Mouse (Mus musculus) forebrain, embryonic 12.5 days (tissue): ENCODE measurements at regions not wholly inside any gene's neighbourhood (a gene's known extent, or its start where the extent isn't known, plus 50 kb on each side); places are given as distances from the start of the nearest gene placed in this dataset.
"Not testable (repeated sequence)": the region's sequence is repeated elsewhere in the genome, so short reads cannot be mapped to it uniquely, and the experiment has no call there.

Experiments
- ATAC-seq: fragments of 200-750 bp; cut with Nextera tagmentation; 2 replicates; pipeline ENCODE4 v1.8.0; 2017; ENCODE audit warnings: moderate TSS enrichment; ENCODE audit not compliant: low FRiP score
- H3K27ac ChIP-seq: fragments of 300-500 bp; sonication (generic); 2 replicates; pipeline ENCODE4 v1.5.1; 2016; ENCODE audit warnings: mild to moderate bottlenecking
- H3K27me3 ChIP-seq: fragments of 300-500 bp; sonication (generic); 2 replicates; pipeline ENCODE4 v1.6.1; 2016; ENCODE audit warnings: mild to moderate bottlenecking
- H3K36me3 ChIP-seq: fragments of 300-500 bp; sonication (generic); replicated peaks from 2 replicates; pipeline ENCODE4 v1.6.1; 2016; ENCODE audit warnings: mild to moderate bottlenecking
- H3K4me1 ChIP-seq: fragments of 300-500 bp; sonication (generic); 2 replicates; pipeline ENCODE4 v1.6.1; 2016
- H3K4me2 ChIP-seq: fragments of 300-500 bp; sonication (generic); 2 replicates; pipeline ENCODE4 v1.6.1; 2016; ENCODE audit warnings: mild to moderate bottlenecking, moderate library complexity
- H3K4me3 ChIP-seq: fragments of 300-500 bp; sonication (generic); replicated peaks from 2 replicates; pipeline ENCODE4 v1.5.1; 2016; ENCODE audit warnings: mild to moderate bottlenecking
- H3K9ac ChIP-seq: fragments of 300-500 bp; sonication (generic); 2 replicates; pipeline ENCODE4 v1.6.1; 2016; ENCODE audit warnings: mild to moderate bottlenecking
- H3K9me3 ChIP-seq: fragments of 300-500 bp; sonication (generic); 2 replicates; pipeline ENCODE4 v1.6.1; 2016
- WGBS: fragments of 180-500 bp; shearing (Covaris S2); methylation state at CpG from one replicate; pipeline ENCODE4 v1.1.7; 2016; 5-methylcytosine and 5-hydroxymethylcytosine counted together

- no peaks in the 10 kb centered on the region for H3K27me3 ChIP-seq
- no peak for ATAC-seq
- no peaks in the 10 kb centered on the region for H3K4me1 ChIP-seq
- no peaks in the 10 kb centered on the region for H3K9me3 ChIP-seq
- no peak overlapping the region for H3K4me2 ChIP-seq
- H3K36me3 ChIP-seq: no peaks in the 10 kb centered on the region
- H3K4me3 ChIP-seq: no peak overlapping the region
- no peak overlapping the region for H3K27ac ChIP-seq
- 68% methylated on average over 2 of the region's 2 CpGs for WGBS
- no peak overlapping the region for H3K9ac ChIP-seq
These were observed 213.2 kb upstream of the Stxbp6 start for GRCm38 (mm10) chr12:45287759-45288158.

- Histone ChIP-seq H3K27ac (no peak overlapping the region), H3K9ac (no peak overlapping the region), H3K27me3 (no peaks in the 10 kb centered on the region), H3K4me2 (no peak overlapping the region), H3K36me3 (no peaks in the 10 kb centered on the region), H3K9me3 (no peaks in the 10 kb centered on the region), H3K4me1 (no peaks in the 10 kb centered on the region), H3K4me3 (no peak overlapping the region)
- 84% methylated on average over 5 of the region's 5 CpGs for WGBS
- ATAC-seq: no peak
These were observed 181.8 kb upstream of the Stxbp6 start for GRCm38 (mm10) chr12:45256309-45256708.

GRCm38 (mm10) chr12:45211131-45211530 is 136.6 kb upstream of the Stxbp6 start:
- no peak for ATAC-seq

GRCm38 (mm10) chr12:45195304-45195920 is 120.9 kb upstream of the Stxbp6 start:
- H3K27me3 ChIP-seq: no peaks in the 10 kb centered on the region
- no peaks in the 10 kb centered on the region for H3K9me3 ChIP-seq
- H3K9ac ChIP-seq: no peak overlapping the region
- no peak overlapping the region for H3K4me3 ChIP-seq
- no peaks in the 10 kb centered on the region for H3K36me3 ChIP-seq
- H3K27ac ChIP-seq: no peak overlapping the region
- ATAC-seq: 0 out of 2 replicates have a peak, but pooled peaks have one; percentile 20
- H3K4me2 ChIP-seq: no peak overlapping the region
- no peaks in the 10 kb centered on the region for H3K4me1 ChIP-seq
- 72% methylated on average over 12 of the region's 19 CpGs for WGBS

More at GRCm38 (mm10) chr12:45211131-45211530, 136.6 kb upstream of the Stxbp6 start:
- no peaks in the 10 kb centered on the region for H3K4me1 ChIP-seq
- no peak overlapping the region for H3K4me3 ChIP-seq
- no peaks in the 10 kb centered on the region for H3K27me3 ChIP-seq
- H3K9me3 ChIP-seq: no peaks in the 10 kb centered on the region
- H3K36me3 ChIP-seq: no peaks in the 10 kb centered on the region
- no peak overlapping the region for H3K27ac ChIP-seq
- no peak overlapping the region for H3K9ac ChIP-seq
- H3K4me2 ChIP-seq: no peak overlapping the region
- WGBS: 88% methylated on average over 1 of the region's 1 CpGs

GRCm38 (mm10) chr12:45187149-45187548 is 112.6 kb upstream of the Stxbp6 start:
- Histone ChIP-seq H3K4me1 (no peaks in the 10 kb centered on the region), H3K9me3 (no peaks in the 10 kb centered on the region), H3K4me2 (no peak overlapping the region), H3K9ac (no peak overlapping the region), H3K36me3 (no peaks in the 10 kb centered on the region), H3K27ac (no peak overlapping the region), H3K4me3 (no peak overlapping the region), H3K27me3 (no peaks in the 10 kb centered on the region)
- WGBS: 10% methylated on average over 6 of the region's 6 CpGs
- peak; percentile 83; the same call in 1 of the 2 replicates for ATAC-seq

GRCm38 (mm10) chr12:45184510-45184909 is 110.0 kb upstream of the Stxbp6 start:
- no peaks in the 10 kb centered on the region for H3K4me1 ChIP-seq
- ATAC-seq: no peak
- 90% methylated on average over 3 of the region's 3 CpGs for WGBS
- H3K9me3 ChIP-seq: no peaks in the 10 kb centered on the region
- no peak overlapping the region for H3K9ac ChIP-seq
- H3K4me3 ChIP-seq: no peak overlapping the region
- H3K4me2 ChIP-seq: no peak overlapping the region
- no peak overlapping the region for H3K27ac ChIP-seq
- no peaks in the 10 kb centered on the region for H3K27me3 ChIP-seq
- H3K36me3 ChIP-seq: no peaks in the 10 kb centered on the region

- Histone ChIP-seq H3K36me3 (no peaks in the 10 kb centered on the region), H3K4me3 (no peak overlapping the region), H3K27ac (no peak overlapping the region), H3K4me2 (no peak overlapping the region), H3K4me1 (no peaks in the 10 kb centered on the region), H3K9ac (no peak overlapping the region), H3K9me3 (no peaks in the 10 kb centered on the region), H3K27me3 (no peaks in the 10 kb centered on the region)
- ATAC-seq: no peak
- 86% methylated on average over 3 of the region's 3 CpGs for WGBS
These were observed 102.9 kb upstream of the Stxbp6 start for GRCm38 (mm10) chr12:45177454-45177853.

- ATAC-seq, H3K36me3 ChIP-seq, H3K9ac ChIP-seq, H3K27me3 ChIP-seq, H3K4me2 ChIP-seq, H3K27ac ChIP-seq, H3K4me1 ChIP-seq, H3K9me3 ChIP-seq, H3K4me3 ChIP-seq: not testable (repeated sequence)
- 91% methylated on average over 2 of the region's 2 CpGs for WGBS
These were observed 100.8 kb upstream of the Stxbp6 start for GRCm38 (mm10) chr12:45175259-45175658.

- Histone ChIP-seq H3K9me3 (no peaks in the 10 kb centered on the region), H3K9ac (no peak overlapping the region), H3K27me3 (no peaks in the 10 kb centered on the region), H3K4me1 (no peaks in the 10 kb centered on the region), H3K27ac (no peak overlapping the region), H3K4me3 (no peak overlapping the region), H3K4me2 (no peak overlapping the region), H3K36me3 (no peaks in the 10 kb centered on the region)
- peak; percentile 82 for ATAC-seq
- 38% methylated on average over 8 of the region's 8 CpGs for WGBS
These were observed 97.6 kb upstream of the Stxbp6 start for GRCm38 (mm10) chr12:45171927-45172642.

- peak; percentile 75; the same call in 1 of the 2 replicates for ATAC-seq
- WGBS: 67% methylated on average over 4 of the region's 4 CpGs
- Histone ChIP-seq H3K27me3 (no peaks in the 10 kb centered on the region), H3K27ac (no peak overlapping the region), H3K9ac (no peak overlapping the region), H3K9me3 (no peaks in the 10 kb centered on the region), H3K4me1 (no peaks in the 10 kb centered on the region), H3K4me3 (no peak overlapping the region), H3K4me2 (no peak overlapping the region), H3K36me3 (no peaks in the 10 kb centered on the region)
These were observed 87.5 kb upstream of the Stxbp6 start for GRCm38 (mm10) chr12:45162011-45162410.

GRCm38 (mm10) chr12:45161581-45161980 is 87.1 kb upstream of the Stxbp6 start:
- H3K27ac ChIP-seq, H3K9ac ChIP-seq: not testable (repeated sequence)
- WGBS: 86% methylated on average over 5 of the region's 5 CpGs

GRCm38 (mm10) chr12:45158986-45159385 is 84.5 kb upstream of the Stxbp6 start:
- Histone ChIP-seq H3K36me3 (no peaks in the 10 kb centered on the region), H3K4me3 (no peak overlapping the region), H3K9ac (no peak overlapping the region), H3K9me3 (no peaks in the 10 kb centered on the region), H3K4me1 (no peaks in the 10 kb centered on the region), H3K4me2 (no peak overlapping the region), H3K27me3 (no peaks in the 10 kb centered on the region), H3K27ac (no peak overlapping the region)
- ATAC-seq: peak; percentile 20; the same call in 1 of the 2 replicates
- WGBS: 73% methylated on average over 3 of the region's 3 CpGs

More at GRCm38 (mm10) chr12:45161581-45161980, 87.1 kb upstream of the Stxbp6 start:
- H3K9me3 ChIP-seq, H3K36me3 ChIP-seq, H3K4me2 ChIP-seq, H3K27me3 ChIP-seq, ATAC-seq, H3K4me3 ChIP-seq, H3K4me1 ChIP-seq: not testable (repeated sequence)
